Mouse (Mus musculus): Measurements from ENCODE around the gene Cox6a2. TPM values are rescaled to one million over a fixed set of nuclear protein-coding genes. Genes with fewer than 3 reads are reported as not detected.

Cox6a2 gene
- total RNA-seq, 2 experiments from 2014 or later = 7.5 to 10.4 TPM

Other genes with a start within 250 kb of the Cox6a2 start
- gene Fus, start 238.9 kb downstream of the Cox6a2 start, total RNA-seq (2021) = 100 to 1,000 TPM; 268 to 293 TPM
- 1 to 10 TPM; 2.9 to 4.5 TPM for gene Pycard, start 212.5 kb downstream of the Cox6a2 start, total RNA-seq (2021)
- under 1 TPM; 0.66 to 0.72 TPM for gene Trim72, start 202.4 kb downstream of the Cox6a2 start, total RNA-seq (2021)
- 10 to 100 TPM in 1 of 2 experiments, 1 to 10 TPM in 1; 9.1 to 10.2 TPM for gene Itgam, start 143.7 kb downstream of the Cox6a2 start, total RNA-seq (2021)
- not detected for gene Gm49368, start 143.7 kb downstream of the Cox6a2 start, total RNA-seq (2021)
- gene Itgax, start 76.8 kb downstream of the Cox6a2 start, total RNA-seq (2021) = under 1 TPM; 0.23 to 0.40 TPM
- not detected for gene Itgad, start 52.0 kb downstream of the Cox6a2 start, total RNA-seq (2021)
- 10 to 100 TPM; 12.2 to 14.7 TPM for gene Armc5, start 31.0 kb upstream of the Cox6a2 start, total RNA-seq (2021)
- gene 9130023H24Rik, start 31.6 kb upstream of the Cox6a2 start, total RNA-seq (2021) = 1 to 10 TPM; 2.9 to 3.6 TPM
- 10 to 100 TPM; 21.6 to 22.8 TPM for gene Tgfb1i1, start 40.4 kb upstream of the Cox6a2 start, total RNA-seq (2021)
- not detected for gene Slc5a2, start 59.3 kb upstream of the Cox6a2 start, total RNA-seq (2021)
- gene BC017158, start 91.8 kb upstream of the Cox6a2 start, total RNA-seq (2021) = 10 to 100 TPM; 25.6 to 27.6 TPM
- gene Rgs10, start 212.4 kb upstream of the Cox6a2 start, total RNA-seq (2021) = 10 to 100 TPM; 49.5 to 52.5 TPM

Data from left cerebral cortex, adult 18-20 months (tissue).